Mouse (Mus musculus) limb, embryonic 11.5 days (tissue): Measurements from ENCODE around the gene Pcsk4. TPM values are rescaled to one million over a fixed set of nuclear protein-coding genes. Genes with fewer than 3 reads are reported as not detected.

Source experiments
- ATAC-seq: fragments of 200-750 bp; cut with Nextera tagmentation; 2 replicates; pipeline ENCODE4 v1.8.0; 2017; ENCODE audit warnings: low read depth; ENCODE audit not compliant: insufficient number of reproducible peaks, low FRiP score, low TSS enrichment
- DNase-seq: peaks from one replicate; pipeline ENCODE4 v3.0.0-alpha.2; 2015; ENCODE audit warnings: low spot score
- H3K27ac ChIP-seq: fragments of 300-500 bp; sonication (generic); replicated peaks from 2 replicates; pipeline ENCODE4 v1.5.1; 2014; ENCODE audit warnings: low read depth, mild to moderate bottlenecking, low read length
- H3K27me3 ChIP-seq: fragments of 300-500 bp; sonication (generic); 2 replicates; pipeline ENCODE4 v1.6.1; 2014; ENCODE audit warnings: mild to moderate bottlenecking, low read length, mixed read lengths; ENCODE audit not compliant: control insufficient read depth, insufficient read depth
- H3K36me3 ChIP-seq: fragments of 300-500 bp; sonication (generic); 2 replicates; pipeline ENCODE4 v1.6.1; 2014; ENCODE audit warnings: mild to moderate bottlenecking, low read length, moderate library complexity, mixed read lengths; ENCODE audit not compliant: control insufficient read depth, insufficient read depth
- H3K4me1 ChIP-seq: fragments of 300-500 bp; sonication (generic); 2 replicates; pipeline ENCODE4 v1.6.1; 2014; ENCODE audit warnings: low read length, mixed read lengths; ENCODE audit not compliant: control insufficient read depth, insufficient read depth
- H3K4me2 ChIP-seq: fragments of 300-500 bp; sonication (generic); 2 replicates; pipeline ENCODE4 v1.6.1; 2014; ENCODE audit warnings: low read depth, mild to moderate bottlenecking, moderate library complexity; ENCODE audit not compliant: severe bottlenecking
- H3K4me3 ChIP-seq: fragments of 300-500 bp; sonication (generic); 2 replicates; pipeline ENCODE4 v1.5.1; 2014; ENCODE audit warnings: low read depth, low read length
- H3K9ac ChIP-seq: fragments of 300-500 bp; sonication (generic); 2 replicates; pipeline ENCODE4 v1.6.1; 2014; ENCODE audit warnings: mild to moderate bottlenecking, low read length
- H3K9me3 ChIP-seq: fragments of 300-500 bp; sonication (generic); 2 replicates; pipeline ENCODE4 v1.6.1; 2016; ENCODE audit warnings: low read length; ENCODE audit not compliant: control insufficient read depth
- WGBS: fragments of 180-500 bp; shearing (Covaris S2); extraction: QIAGEN DNeasy Blood & Tissue Kit; methylation state at CpG from one replicate; pipeline ENCODE4 v1.1.7; 2014; 5-methylcytosine and 5-hydroxymethylcytosine counted together
- polyA plus RNA-seq: library from polyadenylated mRNA; unstranded; fragments of >200 nt; fragmentation: Nextera tagmentation; extraction: Ambion mirVana; gene quantifications from 2 replicates; pipeline ENCODE4 v1.2.1, GENCODE M21; 2014

Gene Pcsk4
- polyA plus RNA-seq, 1 experiment from 2014 or later: 4.4 TPM

- Histone ChIP-seq H3K36me3 (peaks cover 14% of the 10 kb centered on the region; the same call in 1 of the 2 replicates), H3K9me3 (no peaks in the 10 kb centered on the region), H3K4me1 (peaks cover 29% of the 10 kb centered on the region), H3K9ac (0 out of 2 replicates have a peak overlapping the region, but pooled peaks have one; percentile 22), H3K27me3 (peaks cover 39% of the 10 kb centered on the region), H3K27ac (no peak overlapping the region), H3K4me3 (no peak overlapping the region), H3K4me2 (no peak overlapping the region; the same call in 1 of the 2 replicates)
- DNase-seq (no peak), ATAC-seq (no peak)
- 80% methylated on average over 5 of the region's 5 CpGs for WGBS
Measured at GRCm38 (mm10) chr10:80296824-80297223, 32.5 kb downstream of the Pcsk4 start.

GRCm38 (mm10) chr10:80295618-80296425, 33.5 kb downstream of the Pcsk4 start, which contains the start of gene Apc2:
Gene Apc2, plus strand, starts transcription at chr10:80295977.
- WGBS: 1% methylated on average over 26 of the region's 26 CpGs
- Histone ChIP-seq H3K4me3 (peak within 1 kb of the TSS; percentile 34), H3K27ac (peak within 1 kb of the TSS; percentile 36; the same call in 1 of the 2 replicates), H3K4me1 (peaks cover 29% of the 10 kb centered on the region), H3K9ac (peak within 1 kb of the TSS; percentile 43; the same call in 1 of the 2 replicates), H3K36me3 (peaks cover 14% of the 10 kb centered on the region; the same call in 1 of the 2 replicates), H3K4me2 (peak within 1 kb of the TSS; percentile 73), H3K9me3 (no peaks in the 10 kb centered on the region), H3K27me3 (peaks cover 30% of the 10 kb centered on the region)
- ATAC-seq: no peak
- DNase-seq: peak; percentile 73

- H3K4me2 ChIP-seq: peak overlapping the region; percentile 2; the same call in 1 of the 2 replicates
- H3K27me3 ChIP-seq: peaks cover 20% of the 10 kb centered on the region
- no peak overlapping the region for H3K27ac ChIP-seq
- 44% methylated on average over 7 of the region's 7 CpGs for WGBS
- H3K4me1 ChIP-seq: peaks cover 29% of the 10 kb centered on the region
- no peak overlapping the region; the same call in 1 of the 2 replicates for H3K4me3 ChIP-seq
- H3K36me3 ChIP-seq: peaks cover 14% of the 10 kb centered on the region; the same call in 1 of the 2 replicates
- no peak overlapping the region for H3K9ac ChIP-seq
- DNase-seq (no peak), ATAC-seq (no peak)
- H3K9me3 ChIP-seq: no peaks in the 10 kb centered on the region
Measured at GRCm38 (mm10) chr10:80294788-80295303, 34.5 kb downstream of the Pcsk4 start.

GRCm38 (mm10) chr10:80294311-80294710, 35.0 kb downstream of the Pcsk4 start:
- H3K27me3 ChIP-seq: peaks cover 14% of the 10 kb centered on the region
- H3K36me3 ChIP-seq: peaks cover 14% of the 10 kb centered on the region; the same call in 1 of the 2 replicates
- H3K27ac ChIP-seq: no peak overlapping the region
- no peak overlapping the region for H3K9ac ChIP-seq
- no peak overlapping the region for H3K4me3 ChIP-seq
- no peak overlapping the region for H3K4me2 ChIP-seq
- WGBS: 71% methylated on average over 4 of the region's 4 CpGs
- no peak for DNase-seq
- no peak for ATAC-seq
- H3K4me1 ChIP-seq: peaks cover 29% of the 10 kb centered on the region
- H3K9me3 ChIP-seq: no peaks in the 10 kb centered on the region

GRCm38 (mm10) chr10:80293325-80293724, 36.0 kb downstream of the Pcsk4 start:
- Histone ChIP-seq H3K4me2 (peak overlapping the region; percentile 99), H3K9me3 (no peaks in the 10 kb centered on the region), H3K4me3 (peak overlapping the region; percentile 98), H3K27ac (peak overlapping the region; percentile 94), H3K4me1 (peaks cover 29% of the 10 kb centered on the region), H3K9ac (peak overlapping the region; percentile 99), H3K27me3 (peaks cover 6% of the 10 kb centered on the region), H3K36me3 (peaks cover 16% of the 10 kb centered on the region; the same call in 1 of the 2 replicates)
- no peak for ATAC-seq
- DNase-seq: no peak
- WGBS: 29% methylated on average over 14 of the region's 14 CpGs

GRCm38 (mm10) chr10:80292251-80293146, 36.8 kb downstream of the Pcsk4 start, which contains the start of gene Rps15:
Gene Rps15, plus strand, starts transcription at chr10:80292453.
- Histone ChIP-seq H3K4me3 (peak within 1 kb of the TSS; percentile 98), H3K4me2 (peak within 1 kb of the TSS; percentile 99), H3K9ac (peak within 1 kb of the TSS; percentile 99), H3K4me1 (peaks cover 29% of the 10 kb centered on the region), H3K36me3 (peaks cover 16% of the 10 kb centered on the region; the same call in 1 of the 2 replicates), H3K9me3 (no peaks in the 10 kb centered on the region), H3K27ac (peak within 1 kb of the TSS; percentile 94), H3K27me3 (no peaks in the 10 kb centered on the region; the same call in 1 of the 2 replicates)
- peak; percentile 96 for DNase-seq
- under 1% methylated on average over 69 of the region's 72 CpGs for WGBS
- ATAC-seq: peak; percentile 73

- H3K4me1 ChIP-seq: peaks cover 11% of the 10 kb centered on the region
- no peak overlapping the region for H3K27ac ChIP-seq
- H3K27me3 ChIP-seq: no peaks in the 10 kb centered on the region
- no peak overlapping the region; the same call in 1 of the 2 replicates for H3K9ac ChIP-seq
- no peak for ATAC-seq
- 70% methylated on average over 8 of the region's 8 CpGs for WGBS
- DNase-seq: no peak
- no peak overlapping the region for H3K4me2 ChIP-seq
- no peak overlapping the region for H3K4me3 ChIP-seq
- peaks cover 23% of the 10 kb centered on the region for H3K36me3 ChIP-seq
- no peaks in the 10 kb centered on the region for H3K9me3 ChIP-seq
Measured at GRCm38 (mm10) chr10:80288657-80289056, 40.6 kb downstream of the Pcsk4 start.
